Mouse (Mus musculus) activated CD4-positive, CD25-positive, alpha-beta regulatory T cell, adult 4 months (primary cell): Measurements from ENCODE around the gene Cables2. TPM values are rescaled to one million over a fixed set of nuclear protein-coding genes. Genes with fewer than 3 reads are reported as not detected.
A peak's percentile ranks its signal among the peaks of the same experiment; 100 is the strongest.

ENCODE experiments used
- ATAC-seq: one replicate; pipeline ENCODE4 v1.8.0; 2017
- polyA plus RNA-seq, 2 experiments: library from polyadenylated mRNA; unstranded; fragments of 100-300 nt; shearing (Covaris generic); gene quantifications; one replicate each; pipeline ENCODE4 v1.2.1; 2017

The Cables2 gene
- polyA plus RNA-seq = 1 to 10 TPM; 5.9 to 7.2 TPM

DNA sequence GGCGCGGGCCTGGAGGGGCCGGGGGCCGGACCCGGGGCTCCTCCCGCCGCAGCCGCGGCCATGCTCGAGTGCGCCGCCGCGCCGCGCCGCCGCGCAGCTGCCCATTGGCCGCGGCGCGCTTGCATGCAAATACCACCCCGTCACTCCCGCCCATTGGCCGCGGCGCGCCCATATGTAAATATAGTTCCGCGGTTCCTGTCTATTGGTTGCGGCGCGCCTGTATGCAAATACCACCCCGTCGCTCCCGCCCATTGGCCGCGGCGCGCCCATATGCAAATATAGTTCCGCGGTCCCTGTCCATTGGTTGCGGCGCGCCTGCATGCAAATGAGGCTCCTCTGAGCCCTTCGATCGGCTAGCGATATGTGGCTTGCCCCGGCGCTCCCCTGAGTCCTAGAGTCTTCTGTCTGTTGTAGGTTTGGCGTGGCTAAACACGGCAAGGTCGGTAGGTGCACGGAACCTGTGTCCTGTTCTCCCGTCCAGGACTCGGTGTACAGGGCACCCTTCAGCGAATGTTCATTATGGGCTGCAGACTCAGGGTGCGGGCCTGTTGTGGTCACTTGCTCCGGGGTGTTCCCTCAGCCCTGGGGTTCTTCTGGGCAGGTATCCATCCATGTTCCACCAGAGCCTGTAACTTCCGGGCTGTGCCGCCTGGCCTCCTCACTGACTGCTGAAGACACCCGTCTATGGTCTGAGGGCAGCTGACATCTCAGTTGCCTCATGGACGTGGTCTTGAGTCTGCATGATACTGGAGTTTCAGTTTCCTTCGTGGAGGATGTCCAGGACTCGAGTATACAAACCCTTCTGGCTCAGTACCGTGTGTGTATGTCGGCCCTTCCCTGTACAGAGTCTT is at the start of gene Cables2:
TSS of gene Cables2 (minus strand) at position 103 of the 851 bp plus-strand sequence.
- ATAC-seq = peak; percentile 79

DNA sequence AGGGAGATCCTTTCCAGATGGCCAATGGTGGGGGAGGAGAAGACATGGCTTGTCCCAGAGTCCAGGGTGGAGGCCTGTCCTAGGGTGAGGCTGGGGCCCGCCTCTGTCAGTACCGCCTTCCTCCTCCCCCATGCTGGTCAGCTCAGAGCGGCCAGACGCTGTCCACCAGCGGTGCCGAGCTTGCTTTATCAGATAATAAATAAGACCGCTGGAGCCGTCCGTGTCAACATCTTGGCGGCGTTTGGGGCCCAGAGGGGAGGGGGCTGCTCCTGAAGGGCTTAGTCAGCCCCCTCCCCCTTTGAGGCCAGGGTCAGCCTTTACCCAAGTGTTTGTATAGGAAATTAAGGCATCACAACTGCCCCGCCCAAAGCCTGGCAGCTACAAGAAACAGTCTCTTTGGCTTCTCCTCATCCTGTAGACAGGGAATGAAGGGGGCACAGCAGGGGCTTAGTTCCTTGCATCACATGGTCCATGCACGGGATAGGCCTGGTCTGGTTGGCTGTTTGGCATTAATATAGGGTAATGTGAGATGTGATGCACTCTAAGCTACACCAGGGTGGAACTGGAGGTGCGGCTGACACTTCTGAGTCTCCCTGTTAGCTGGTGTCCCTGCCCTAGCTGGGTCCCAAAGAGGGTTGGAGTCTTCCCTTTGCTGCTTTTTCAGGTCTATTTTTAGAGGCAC is 49.5 kb upstream of the Cables2 start:
- ATAC-seq = no peak

DNA sequence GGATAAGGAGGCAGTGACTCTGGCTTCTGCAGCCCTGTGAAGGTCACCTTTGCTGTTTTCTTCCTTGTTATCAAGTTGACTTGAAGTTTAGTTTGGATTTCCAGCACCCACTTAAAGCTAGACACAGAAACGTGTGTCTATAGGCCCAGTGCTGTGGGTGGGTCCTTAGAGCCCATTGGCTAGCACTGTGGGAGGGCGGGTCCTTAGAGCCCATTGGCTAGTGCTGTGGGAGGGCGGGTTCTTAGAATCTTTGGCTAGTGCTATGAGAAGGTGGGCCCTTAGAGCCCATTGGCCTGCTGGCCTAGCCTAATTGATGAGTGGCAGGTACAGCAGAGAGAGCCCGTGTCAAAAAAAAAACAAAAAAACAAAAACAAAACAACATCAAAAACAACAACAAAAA is 46.9 kb upstream of the Cables2 start:
- no peak for ATAC-seq

DNA sequence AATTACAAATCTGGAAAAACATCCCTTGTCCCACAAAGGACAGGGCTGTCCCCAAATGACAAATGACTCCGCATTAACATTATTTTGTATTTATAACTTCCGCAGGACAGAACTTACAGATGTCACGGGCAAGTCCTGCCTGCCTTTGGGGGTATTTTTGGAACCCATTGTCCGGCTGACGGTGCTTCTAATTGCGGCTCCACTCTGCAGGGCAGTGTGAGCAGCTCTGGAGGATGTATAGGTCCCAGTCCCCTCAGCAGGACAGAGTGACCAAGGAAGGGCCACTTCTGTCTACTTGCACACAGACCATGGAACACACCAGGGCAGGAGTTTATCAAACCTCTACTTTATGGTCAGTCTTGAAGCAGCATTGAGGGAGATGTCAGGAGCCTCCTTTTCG is 44.3 kb upstream of the Cables2 start:
- ATAC-seq = no peak

DNA sequence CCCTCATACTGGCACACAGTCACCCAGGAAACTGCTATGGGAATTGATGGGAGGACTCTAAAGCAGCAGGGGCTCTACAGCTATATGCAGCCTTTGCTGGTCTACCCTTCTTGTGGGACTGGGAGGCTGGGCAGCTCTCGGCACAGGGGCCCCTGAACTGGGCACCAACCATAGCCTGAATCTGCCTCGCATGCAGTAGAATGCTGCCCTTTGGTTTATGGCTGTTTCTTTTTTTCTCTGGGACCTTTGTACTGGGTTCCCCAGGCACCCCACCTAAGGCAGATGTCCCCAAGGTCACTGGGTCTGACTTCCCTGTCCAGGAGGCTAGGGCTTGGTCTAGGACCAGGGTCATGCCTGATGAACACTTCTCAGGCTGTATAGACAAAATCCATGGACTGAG is 41.0 kb upstream of the Cables2 start:
- no peak for ATAC-seq

DNA sequence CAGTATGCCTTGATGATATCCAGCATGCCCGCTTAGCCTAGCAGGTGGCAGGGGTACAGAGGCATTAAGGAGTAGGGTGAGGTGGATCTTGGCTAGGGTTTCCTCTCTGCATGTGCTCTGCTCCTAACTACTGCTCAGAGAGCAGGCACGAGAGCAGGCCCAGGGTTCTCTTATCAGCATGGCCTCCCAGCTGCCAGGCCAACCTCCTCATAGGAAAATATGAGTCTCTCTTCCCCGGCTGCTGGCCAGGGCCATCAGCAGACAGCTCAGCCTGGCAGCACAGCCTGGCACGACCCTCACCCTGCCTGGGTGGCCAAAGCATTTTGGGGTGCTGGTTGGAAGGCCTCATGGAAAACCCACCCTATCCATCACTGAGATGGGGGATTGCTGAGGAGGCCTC is 37.9 kb upstream of the Cables2 start:
- no peak for ATAC-seq

DNA sequence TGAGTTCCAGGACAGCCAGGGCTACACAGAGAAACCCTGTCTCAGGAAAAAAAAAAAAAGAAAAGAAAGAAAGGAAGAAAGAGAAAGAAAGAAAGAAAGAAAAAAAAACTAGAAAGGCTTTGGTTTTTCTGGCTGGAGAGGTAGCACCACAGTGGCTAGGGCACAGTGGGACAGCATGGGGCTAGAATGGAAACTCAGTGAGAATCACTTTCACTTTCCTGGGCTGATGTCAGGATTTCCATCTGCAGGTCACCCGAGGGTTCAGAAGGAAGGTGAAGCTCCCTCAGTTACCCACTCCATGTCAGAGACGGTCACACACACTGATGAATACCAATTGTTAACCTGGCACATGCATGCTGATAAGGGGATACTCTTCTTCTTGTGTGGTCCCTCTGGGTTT is 34.4 kb upstream of the Cables2 start:
- no peak for ATAC-seq

DNA sequence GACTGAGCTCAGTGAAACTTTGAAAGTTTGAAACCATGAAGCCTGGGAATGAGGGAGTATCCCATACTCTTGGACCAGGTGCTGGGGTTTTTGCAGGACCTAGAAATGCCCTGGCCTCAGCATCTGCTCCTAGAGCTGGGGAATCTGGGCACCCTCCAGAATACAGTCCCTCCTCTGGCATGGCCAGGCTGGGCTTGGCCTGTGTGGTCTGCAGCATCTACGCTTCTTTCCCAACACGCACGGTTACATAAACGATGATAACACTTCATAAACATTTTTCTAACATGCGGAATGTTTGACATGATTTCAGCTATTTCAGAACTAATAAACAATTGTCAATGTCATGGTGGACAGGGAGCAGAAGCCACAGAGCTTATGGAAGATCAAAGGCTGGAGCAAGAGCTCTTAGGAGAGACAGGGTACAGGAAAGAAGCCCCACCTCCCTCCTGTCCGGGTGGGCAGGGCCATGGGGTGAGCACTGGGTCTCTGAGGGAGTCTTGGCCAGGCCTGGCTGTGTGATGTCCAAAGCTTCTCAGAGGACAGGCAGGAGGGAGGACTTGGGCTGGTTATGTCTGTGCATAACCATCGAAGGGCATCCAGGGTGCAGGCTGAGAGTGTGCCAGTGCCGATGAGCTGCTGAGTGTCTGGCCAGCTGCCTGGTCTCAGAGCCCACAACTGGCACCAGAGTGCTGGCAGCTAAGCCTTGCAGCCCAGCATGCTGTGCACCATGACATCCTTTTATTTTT is 33.3 kb upstream of the Cables2 start:
- no peak for ATAC-seq

DNA sequence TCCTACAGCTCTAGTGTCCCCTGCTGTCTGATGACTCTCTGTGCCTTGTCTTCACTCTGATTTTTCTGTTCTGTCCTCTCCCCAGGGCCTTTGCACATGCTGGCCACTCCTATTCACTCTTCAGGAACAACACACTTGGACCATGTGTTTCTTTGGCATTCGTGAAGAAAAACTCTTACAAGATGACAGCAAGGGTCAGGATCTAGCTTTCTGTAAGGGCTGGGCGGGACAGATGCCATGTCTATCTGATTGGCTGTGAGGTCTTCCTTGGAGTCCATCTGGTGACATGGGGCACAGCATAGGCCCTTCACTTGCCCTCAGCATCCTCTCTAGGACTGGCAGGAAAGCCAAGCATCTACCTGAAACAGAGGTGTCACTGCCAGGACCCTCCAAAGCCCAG is 32.7 kb upstream of the Cables2 start:
- no peak for ATAC-seq

DNA sequence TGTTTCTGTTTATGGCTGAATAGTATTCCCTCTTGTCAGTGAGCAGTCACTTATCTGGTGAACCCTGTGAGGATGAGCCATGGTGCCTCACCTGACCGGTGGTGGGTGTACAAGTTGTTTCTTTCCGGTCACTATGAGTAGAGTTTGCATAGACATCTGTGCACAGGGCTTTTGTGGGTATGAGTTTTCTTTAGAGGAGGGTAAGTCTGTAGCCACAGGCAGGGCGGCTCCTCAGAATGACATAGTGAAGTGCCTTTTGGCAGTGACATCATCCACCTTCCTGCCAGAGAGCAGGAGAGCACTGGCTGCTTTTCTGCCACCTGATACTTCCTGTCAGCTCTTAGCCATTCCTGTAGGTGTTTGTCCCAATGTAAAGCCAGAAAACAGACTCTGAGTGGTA is 32.2 kb upstream of the Cables2 start:
- peak; percentile 93 for ATAC-seq

DNA sequence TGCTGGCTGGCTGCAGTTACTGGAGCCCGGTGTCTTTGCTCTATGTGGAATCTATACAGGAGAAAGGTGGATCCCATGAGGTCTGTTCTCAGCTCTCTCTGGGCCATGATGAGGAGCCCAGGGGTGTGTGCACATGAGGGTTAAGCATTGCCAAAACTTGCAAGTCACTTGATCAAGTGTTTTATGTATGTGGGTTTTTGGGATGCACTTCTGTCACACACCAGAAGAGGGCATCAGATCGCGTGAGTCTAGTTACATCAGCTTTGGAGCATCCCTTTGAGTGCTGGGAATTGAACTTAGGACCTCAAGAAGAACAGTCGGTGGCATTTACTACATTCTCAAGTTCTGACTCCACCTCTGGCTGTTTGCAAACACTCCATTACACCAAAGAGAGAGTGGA is 31.3 kb upstream of the Cables2 start:
- ATAC-seq = no peak

DNA sequence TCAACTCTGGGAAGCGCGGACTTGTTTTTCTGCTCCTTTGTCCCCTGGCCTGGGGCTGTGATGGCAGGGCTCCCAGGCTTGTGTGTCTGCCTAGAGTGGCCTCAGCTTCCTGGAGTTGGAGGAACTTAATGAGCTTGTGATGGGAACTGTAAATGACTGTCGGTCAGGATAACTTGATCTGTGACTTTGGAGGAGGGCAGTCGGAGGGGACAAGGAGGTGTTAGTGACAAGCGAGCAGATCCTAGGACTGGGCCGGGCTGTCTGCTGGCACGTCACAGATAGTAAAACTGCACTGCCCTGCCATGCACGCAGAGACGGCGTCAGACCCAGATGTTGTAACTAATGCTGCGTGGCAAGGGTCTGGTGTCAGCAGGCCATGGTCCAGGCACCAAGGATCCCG is 30.2 kb upstream of the Cables2 start:
- no peak for ATAC-seq

DNA sequence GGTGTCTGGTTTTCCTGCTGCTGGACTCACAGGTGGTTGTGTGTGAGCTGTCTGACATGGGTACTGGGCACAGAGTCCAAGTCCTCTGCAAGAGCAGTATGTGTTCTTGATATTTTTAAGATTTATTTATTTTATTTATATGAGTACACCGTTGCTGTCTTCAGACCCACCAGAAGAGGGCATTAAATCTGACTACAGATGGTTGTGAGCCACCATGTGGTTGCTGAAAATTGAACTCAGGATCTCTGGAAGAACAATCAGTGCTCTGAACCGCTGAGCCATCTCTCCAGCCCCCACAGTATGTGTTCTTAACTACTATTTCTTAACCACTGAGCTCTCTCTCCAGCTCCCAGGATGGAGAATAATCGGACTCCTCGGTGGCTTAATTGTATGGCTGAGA is 28.9 kb upstream of the Cables2 start:
- ATAC-seq = no peak

DNA sequence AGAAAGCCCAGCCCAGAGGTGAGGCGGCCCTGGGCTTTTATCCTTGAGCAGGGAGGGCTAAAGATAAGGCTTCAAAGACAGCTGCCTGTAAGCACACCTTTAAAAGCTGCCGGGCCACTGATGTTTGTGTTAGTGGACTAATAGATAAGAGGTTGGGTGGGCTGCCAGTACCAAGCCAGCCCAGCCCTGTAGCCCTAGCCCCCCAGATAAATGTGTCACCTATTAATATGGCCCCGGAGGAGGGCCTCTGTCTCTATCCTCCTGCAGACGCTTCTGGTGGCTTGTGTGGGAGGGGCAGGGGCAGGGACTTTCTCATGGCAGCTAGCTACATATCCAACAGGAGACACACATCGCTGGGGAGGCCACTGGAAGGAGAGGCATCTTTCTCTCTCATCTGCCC is 27.5 kb upstream of the Cables2 start:
- no peak for ATAC-seq

DNA sequence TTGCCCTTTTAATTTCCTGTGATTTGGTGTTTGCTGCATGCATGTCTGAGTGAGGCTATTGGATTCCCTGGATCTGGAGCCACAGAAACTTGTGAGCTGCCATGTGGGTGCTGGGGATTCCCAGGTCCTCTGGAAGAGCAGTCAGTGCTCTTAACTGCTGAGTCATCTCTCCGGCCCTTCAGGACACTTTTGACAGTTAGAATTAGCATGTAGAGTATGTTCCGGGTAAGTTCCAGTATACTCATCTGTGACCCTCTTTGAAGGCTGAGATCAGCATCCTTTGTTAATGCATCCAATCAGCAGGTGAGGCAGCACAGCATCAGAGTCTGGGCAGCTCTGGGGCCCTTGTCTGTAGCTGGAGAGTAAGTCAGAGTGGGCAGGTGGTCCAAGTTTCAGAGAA is 27.0 kb upstream of the Cables2 start:
- ATAC-seq = no peak

DNA sequence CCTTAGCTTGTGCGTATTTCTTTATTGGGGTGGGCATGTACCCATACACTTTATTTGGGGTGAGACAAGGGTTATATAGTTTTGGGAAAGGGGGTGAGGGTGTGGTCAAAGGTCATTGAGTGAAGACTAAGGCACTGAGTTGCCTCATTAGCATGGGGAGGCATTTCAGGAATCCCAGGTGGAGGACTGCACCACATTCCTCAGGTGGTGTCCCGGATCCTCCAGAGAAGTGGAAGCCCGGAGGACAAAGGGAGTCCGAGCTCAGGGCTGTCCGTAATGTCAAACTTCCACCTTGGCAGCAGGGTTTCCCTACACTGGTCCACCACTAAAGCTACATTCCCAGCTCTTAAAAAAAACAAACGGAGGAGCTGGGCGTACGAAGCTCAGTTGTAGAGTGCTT is 19.6 kb upstream of the Cables2 start:
- no peak for ATAC-seq

DNA sequence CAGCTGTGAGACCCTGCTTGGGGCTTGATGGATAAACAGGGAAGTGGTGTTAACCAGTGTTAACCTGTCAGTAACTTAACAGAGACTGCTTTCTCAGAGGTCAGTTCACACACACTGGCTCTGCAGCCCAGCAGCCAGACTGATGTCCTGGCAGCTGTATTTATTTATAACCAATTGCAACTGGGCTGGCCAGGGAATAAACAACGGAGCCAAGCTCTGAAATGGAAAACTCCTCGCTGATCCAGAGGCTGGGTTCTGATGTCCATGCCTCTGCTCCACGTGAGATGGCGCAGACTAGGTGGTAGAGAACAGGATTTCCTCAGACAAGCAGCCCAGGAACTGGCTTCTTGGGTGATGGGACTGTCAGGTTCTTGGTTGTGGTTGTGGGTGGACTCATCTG is 18.7 kb upstream of the Cables2 start:
- no peak for ATAC-seq

DNA sequence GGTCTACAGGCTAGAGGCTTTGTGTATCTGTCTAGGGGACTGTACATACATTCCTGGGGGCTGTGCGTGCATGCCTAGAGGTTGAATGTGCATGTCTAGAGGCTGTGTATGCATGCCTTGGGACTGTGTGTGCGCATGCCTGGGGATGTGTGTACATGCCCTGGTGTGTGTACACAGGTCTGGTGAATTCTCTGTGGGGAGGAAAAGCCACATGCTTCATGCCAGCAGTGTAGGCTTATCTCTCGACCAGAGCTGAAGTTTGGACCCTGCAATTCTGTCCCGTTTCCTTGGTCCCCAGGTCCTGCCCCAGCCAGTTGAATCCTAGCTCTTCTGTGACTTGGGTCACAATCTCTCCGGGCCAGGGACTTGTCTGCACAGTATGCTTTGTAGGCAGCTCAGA is 18.3 kb upstream of the Cables2 start:
- no peak for ATAC-seq

DNA sequence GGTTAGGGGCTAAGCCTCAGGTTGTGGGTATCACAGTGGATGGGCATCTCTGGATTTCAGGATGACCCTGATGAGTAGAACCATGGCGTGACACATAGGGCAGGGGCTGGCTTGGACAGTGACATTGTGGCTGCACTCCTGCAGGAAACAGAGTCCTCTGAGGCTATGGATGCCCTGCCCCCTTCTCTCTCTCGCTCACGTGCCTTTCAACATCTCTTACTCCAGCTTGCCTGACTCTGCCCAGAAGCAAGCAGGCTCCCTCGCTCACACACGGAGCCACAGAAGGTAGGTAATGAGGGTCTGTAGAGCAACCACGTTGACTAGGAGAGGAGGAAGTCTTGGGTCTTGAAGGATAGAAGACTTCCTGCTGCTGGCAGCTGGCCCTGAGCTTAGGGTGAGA is 17.2 kb upstream of the Cables2 start:
- no peak for ATAC-seq

DNA sequence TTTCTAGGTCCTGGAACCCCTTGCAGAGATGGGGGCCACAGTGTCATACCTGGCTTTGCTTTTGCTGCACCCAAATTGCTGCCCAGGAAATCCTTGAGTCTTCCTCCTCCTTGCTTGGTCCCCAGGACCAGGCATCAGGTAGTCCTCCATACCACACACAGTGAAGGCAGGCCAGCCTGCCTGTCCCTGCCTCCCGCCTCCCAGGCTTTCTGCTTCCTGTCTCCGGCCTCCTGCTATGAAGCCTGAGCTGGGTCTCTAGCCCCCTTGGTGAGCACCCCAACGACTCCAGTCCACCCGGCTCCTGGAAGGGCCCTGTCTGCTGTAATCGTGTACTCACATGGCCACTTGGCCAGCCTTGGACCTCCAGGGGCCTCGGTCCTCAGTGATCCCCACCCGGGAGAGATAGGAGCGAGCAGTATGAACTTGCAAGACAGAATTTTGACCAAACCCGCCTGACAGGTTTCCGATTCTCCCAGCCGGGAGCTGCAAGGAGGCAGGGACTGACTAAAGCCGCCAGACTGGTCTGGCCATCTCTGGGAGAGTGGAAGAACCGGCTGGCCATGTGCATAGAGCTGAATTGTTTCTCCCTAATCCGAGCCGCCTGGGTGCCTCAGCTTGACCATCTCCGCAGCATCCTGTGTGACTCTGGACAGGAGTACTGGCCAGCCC is 16.3 kb upstream of the Cables2 start, which contains the start of gene Rbbp8nl:
TSS of gene Rbbp8nl (minus strand) at position 440 of the 669 bp plus-strand sequence.
- no peak for ATAC-seq

DNA sequence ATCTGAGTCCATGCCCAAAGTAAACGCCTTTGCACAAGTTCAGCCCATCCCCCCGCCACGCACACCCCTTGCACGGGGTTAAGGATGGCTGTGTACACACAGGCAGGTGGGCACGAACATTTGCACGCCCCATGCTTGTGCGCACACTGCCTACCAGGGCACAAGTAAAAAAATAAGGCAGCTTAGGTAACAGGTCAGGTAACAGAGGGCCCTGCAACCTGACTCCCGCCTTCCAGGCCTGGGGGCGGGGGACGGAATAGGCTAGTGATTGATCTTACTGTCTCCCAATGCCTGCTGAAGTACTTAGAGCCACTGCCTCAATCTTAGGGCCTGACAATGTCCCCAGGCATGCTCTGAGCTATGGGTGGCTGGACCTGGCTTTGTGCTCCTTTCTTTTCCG is 15.7 kb upstream of the Cables2 start:
- ATAC-seq = no peak

DNA sequence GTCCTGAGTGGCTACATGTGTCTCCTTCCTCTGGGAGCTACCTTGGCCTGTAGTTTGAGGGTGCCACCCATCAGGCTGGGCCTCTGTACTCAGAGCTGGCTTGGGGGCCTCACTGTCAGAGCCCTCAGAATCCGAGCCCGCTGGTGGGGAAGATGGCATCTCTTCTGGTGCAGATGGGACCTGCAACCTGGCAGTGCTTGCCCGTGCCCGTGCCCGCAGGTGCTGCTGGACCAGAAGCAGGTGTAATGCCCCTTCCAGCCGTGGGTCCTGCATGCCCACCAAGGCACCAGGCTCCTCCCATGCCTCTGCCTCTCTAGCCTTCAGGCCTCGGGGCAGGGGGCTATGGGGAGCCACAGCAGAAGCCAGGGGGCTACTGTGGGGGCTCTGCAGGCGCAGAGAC is 6.0 kb upstream of the Cables2 start:
- no peak for ATAC-seq

DNA sequence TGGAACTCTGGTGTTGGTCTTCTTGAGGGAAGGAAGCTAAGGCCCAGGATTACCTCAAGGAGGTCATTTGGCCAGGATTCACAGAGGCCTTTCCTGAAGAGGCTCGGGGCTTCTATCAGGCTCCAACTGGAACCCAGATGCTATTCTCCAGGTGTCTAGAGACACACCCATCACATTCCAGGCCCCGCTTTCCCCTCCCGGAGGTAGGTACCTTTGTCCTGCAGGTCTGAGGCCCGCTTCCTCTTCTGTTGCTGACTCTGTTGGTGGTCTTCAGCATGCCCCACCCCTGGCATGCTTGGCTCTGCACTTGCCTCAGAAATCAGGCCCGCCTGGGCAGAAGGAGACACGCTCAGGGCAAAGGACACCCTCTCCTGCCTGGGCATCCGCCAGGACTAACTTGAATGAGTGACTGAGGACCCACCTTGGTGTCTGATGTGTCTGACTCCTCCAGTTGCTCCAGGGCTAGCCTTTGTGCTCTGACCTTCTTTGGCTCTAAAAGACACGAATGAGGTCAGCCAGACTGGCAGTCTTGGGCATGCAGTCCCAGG is 4.6 kb upstream of the Cables2 start:
- ATAC-seq = no peak
